Mouse (Mus musculus): ENCODE data around the gene Baz1b. TPM values are rescaled to one million over a fixed set of nuclear protein-coding genes. Genes with fewer than 3 reads are reported as not detected.

The Baz1b gene
- total RNA-seq (2014; rRNA removed; ENCODE audit: low replicate concordance) (21.3 and 30.0 TPM in 2 replicates), polyA plus RNA-seq (2015; fragmentation: Nextera tagmentation; extraction: Ambion mirVana) (11.9 and 13.1 TPM in 2 replicates)

DNA sequence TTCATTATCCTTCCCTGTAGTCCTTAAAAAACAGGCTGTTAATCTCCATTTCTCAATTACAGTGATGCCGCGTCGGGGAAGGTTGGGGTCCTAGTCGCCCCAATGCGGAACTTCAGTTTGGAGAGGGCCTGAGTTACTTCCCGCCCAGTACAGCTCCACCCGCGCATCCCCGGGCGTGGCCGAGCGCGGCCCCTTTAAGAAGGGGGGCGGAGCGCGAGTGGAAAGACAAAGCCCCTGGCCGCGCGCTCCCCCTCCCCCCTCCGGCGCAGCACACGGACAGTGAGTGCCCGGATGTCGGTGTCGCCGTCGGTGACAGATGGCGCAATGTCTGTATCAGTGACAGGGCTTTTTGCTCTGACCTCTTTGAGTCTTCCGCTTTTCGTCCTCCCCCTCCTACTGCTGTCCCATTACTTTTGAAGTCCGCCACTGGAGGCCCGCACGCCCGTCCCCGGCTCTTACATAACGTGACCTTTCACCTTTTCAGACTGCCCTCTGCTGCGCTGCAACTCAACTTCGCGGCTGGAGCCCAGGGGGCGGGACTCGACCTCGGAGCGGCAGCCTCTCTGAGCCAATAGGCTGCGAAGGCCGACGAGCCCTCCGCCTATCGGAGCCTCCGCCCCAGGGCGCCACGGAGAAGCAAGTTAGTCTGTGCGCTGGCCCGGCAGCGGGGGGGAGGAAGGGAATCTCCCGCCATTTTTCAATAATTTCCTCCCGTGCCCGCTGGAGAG, at the start of gene Baz1b:
TSS of gene Baz1b (plus strand) at position 644 of the 728 bp plus-strand sequence.
- peak within 1 kb of the TSS; percentile 72 for H3K4me2 ChIP-seq (ENCODE audit: low read depth, low read length)
- peaks cover 3% of the 10 kb centered on the region; the same call in 1 of the 2 replicates for H3K9me3 ChIP-seq (replicated peaks; ENCODE audit: control insufficient read depth, low read length)
- H3K27me3 ChIP-seq (ENCODE audit: control insufficient read depth, insufficient read depth, low read length): no peaks in the 10 kb centered on the region
- ATAC-seq (ENCODE audit: insufficient read depth, low read depth) (peak; percentile 96), DNase-seq (ENCODE audit: low spot score) (peak; percentile 97)
- WGBS: under 1% methylated on average over 57 of the region's 57 CpGs
- H3K4me1 ChIP-seq (ENCODE audit: control insufficient read depth, insufficient read depth): peaks cover 28% of the 10 kb centered on the region
- H3K36me3 ChIP-seq (replicated peaks; ENCODE audit: control insufficient read depth, insufficient read depth, low read length): peaks cover 15% of the 10 kb centered on the region
- H3K4me3 ChIP-seq (ENCODE audit: low read depth, low read length): peak within 1 kb of the TSS; percentile 96
- TF ChIP-seq EP300 (IDR thresholded peaks at IDR 0.05; ENCODE audit: low read depth) (no peak; the same call in none of the 2 replicates), CTCF (IDR thresholded peaks at IDR 0.05; ENCODE audit: low read depth) (no peak)
- H3K27ac ChIP-seq (ENCODE audit: low read depth): peak within 1 kb of the TSS; percentile 95
- peak within 1 kb of the TSS; percentile 73 for H3K9ac ChIP-seq (replicated peaks; ENCODE audit: low read depth, low read length)

DNA sequence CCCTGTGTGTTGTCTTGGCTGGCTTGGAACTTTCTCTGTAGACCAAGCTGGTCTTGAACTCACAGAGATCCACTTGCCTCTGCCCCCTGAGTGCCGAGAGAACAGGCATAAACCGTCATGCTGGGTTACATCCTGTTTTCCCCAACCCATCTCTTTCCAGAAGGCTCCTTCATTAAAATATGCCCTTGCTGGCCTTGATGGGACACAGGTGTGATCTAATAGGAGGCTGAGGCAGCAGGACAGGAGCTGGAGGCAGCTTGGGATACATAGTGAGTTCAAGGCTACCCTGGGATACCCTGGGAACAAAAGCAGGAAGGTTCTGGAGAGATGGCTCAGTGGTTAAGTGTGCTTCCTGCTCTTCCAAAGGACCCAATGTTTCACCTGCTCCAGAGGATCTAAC, 47.2 kb upstream of the Baz1b start:
- Histone ChIP-seq H3K9ac (replicated peaks; ENCODE audit: low read depth, low read length) (no peak overlapping the region), H3K27ac (ENCODE audit: low read depth) (no peak overlapping the region), H3K9me3 (replicated peaks; ENCODE audit: control insufficient read depth, low read length) (no peaks in the 10 kb centered on the region), H3K4me1 (ENCODE audit: control insufficient read depth, insufficient read depth) (no peaks in the 10 kb centered on the region), H3K4me3 (ENCODE audit: low read depth, low read length) (no peak overlapping the region), H3K36me3 (replicated peaks; ENCODE audit: control insufficient read depth, insufficient read depth, low read length) (no peaks in the 10 kb centered on the region), H3K27me3 (ENCODE audit: control insufficient read depth, insufficient read depth, low read length) (0 out of 2 replicates have a peak, but pooled peaks cover 10% of the 10 kb centered on the region), H3K4me2 (ENCODE audit: low read depth, low read length) (no peak overlapping the region)
- TF ChIP-seq CTCF (IDR thresholded peaks at IDR 0.05; ENCODE audit: low read depth) (no peak), EP300 (IDR thresholded peaks at IDR 0.05; ENCODE audit: low read depth) (no peak)
- WGBS: 57% methylated on average over 2 of the region's 2 CpGs
- no peak for ATAC-seq (ENCODE audit: insufficient read depth, low read depth)
- DNase-seq (ENCODE audit: low spot score): no peak

DNA sequence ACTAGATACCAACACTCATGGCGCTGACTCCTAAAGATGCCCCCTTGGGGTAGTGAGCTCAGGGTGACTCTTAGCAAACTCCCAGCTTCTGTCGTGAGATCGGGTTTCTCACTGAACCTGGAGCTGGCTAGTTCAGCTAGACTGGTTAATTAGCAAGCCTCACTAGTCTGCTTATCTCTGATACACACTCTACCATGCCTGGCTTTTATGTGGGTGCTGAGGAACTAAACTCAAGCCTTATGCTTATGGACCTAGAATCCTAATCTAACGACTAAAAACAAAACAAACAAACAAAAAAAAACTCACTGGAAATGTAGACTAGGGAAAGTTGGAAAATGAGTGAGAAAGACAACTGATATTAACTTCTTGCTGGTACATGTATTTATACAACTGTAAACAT, 42.6 kb upstream of the Baz1b start:
- Histone ChIP-seq H3K27me3 (ENCODE audit: control insufficient read depth, insufficient read depth, low read length) (no peaks in the 10 kb centered on the region), H3K4me1 (ENCODE audit: control insufficient read depth, insufficient read depth) (no peaks in the 10 kb centered on the region), H3K4me3 (ENCODE audit: low read depth, low read length) (no peak overlapping the region), H3K9ac (replicated peaks; ENCODE audit: low read depth, low read length) (no peak overlapping the region), H3K36me3 (replicated peaks; ENCODE audit: control insufficient read depth, insufficient read depth, low read length) (no peaks in the 10 kb centered on the region), H3K4me2 (ENCODE audit: low read depth, low read length) (no peak overlapping the region), H3K27ac (ENCODE audit: low read depth) (no peak overlapping the region), H3K9me3 (replicated peaks; ENCODE audit: control insufficient read depth, low read length) (no peaks in the 10 kb centered on the region)
- TF ChIP-seq CTCF (IDR thresholded peaks at IDR 0.05; ENCODE audit: low read depth): no peak
- no peak for TF ChIP-seq EP300 (IDR thresholded peaks at IDR 0.05; ENCODE audit: low read depth)
- 56% methylated on average over 4 of the region's 4 CpGs for WGBS
- DNase-seq (ENCODE audit: low spot score) (no peak), ATAC-seq (ENCODE audit: insufficient read depth, low read depth) (no peak)

DNA sequence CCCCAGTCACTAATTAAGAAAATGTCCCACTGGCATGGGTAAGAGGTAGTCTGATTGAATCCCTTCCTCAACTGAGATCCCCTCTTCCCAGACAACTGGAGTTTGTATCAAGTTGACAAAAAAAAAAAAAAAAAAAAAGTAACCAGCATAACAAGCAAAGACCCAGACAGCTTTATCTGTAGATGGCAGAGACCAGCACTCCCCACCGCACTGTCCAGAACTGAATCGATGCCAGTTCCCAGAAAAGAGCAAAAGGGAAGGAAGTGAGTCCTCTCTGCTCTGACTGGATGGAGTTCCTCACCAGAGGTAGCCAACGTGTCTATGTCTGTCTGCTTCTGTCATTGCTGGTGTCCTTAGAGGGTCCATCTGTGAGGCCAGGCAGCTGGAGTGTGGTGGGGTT, 41.5 kb upstream of the Baz1b start:
- TF ChIP-seq CTCF (IDR thresholded peaks at IDR 0.05; ENCODE audit: low read depth): no peak
- TF ChIP-seq EP300 (IDR thresholded peaks at IDR 0.05; ENCODE audit: low read depth): no peak
- no peaks in the 10 kb centered on the region for H3K27me3 ChIP-seq (ENCODE audit: control insufficient read depth, insufficient read depth, low read length)
- no peak overlapping the region for H3K9ac ChIP-seq (replicated peaks; ENCODE audit: low read depth, low read length)
- no peaks in the 10 kb centered on the region for H3K36me3 ChIP-seq (replicated peaks; ENCODE audit: control insufficient read depth, insufficient read depth, low read length)
- DNase-seq (ENCODE audit: low spot score) (no peak), ATAC-seq (ENCODE audit: insufficient read depth, low read depth) (no peak)
- no peaks in the 10 kb centered on the region for H3K9me3 ChIP-seq (replicated peaks; ENCODE audit: control insufficient read depth, low read length)
- 0 out of 2 replicates have a peak, but pooled peaks cover 5% of the 10 kb centered on the region for H3K4me1 ChIP-seq (ENCODE audit: control insufficient read depth, insufficient read depth)
- H3K4me2 ChIP-seq (ENCODE audit: low read depth, low read length): no peak overlapping the region
- WGBS: 31% methylated on average over 3 of the region's 3 CpGs
- no peak overlapping the region for H3K4me3 ChIP-seq (ENCODE audit: low read depth, low read length)
- H3K27ac ChIP-seq (ENCODE audit: low read depth): no peak overlapping the region

DNA sequence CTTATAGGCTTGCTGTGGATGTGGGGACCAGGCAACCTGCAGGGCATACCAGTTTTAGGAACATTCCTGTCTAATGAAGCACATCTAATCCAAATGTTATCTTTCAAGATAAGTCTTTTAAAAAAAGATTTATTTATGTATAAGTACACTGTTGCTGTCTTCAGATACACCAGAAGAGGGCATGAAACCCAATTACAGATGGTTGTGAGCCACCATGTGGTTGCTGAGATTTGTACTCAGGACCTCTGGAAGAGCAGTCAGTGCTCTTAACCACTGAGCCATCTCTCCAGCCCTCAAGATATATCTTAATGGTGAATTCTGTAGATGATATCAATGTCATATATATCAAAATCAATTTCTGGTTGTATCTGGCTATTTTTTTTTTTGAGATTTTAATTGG, 41.1 kb upstream of the Baz1b start:
- Histone ChIP-seq H3K27ac (ENCODE audit: low read depth) (no peak overlapping the region), H3K9ac (replicated peaks; ENCODE audit: low read depth, low read length) (no peak overlapping the region), H3K4me2 (ENCODE audit: low read depth, low read length) (no peak overlapping the region), H3K36me3 (replicated peaks; ENCODE audit: control insufficient read depth, insufficient read depth, low read length) (no peaks in the 10 kb centered on the region), H3K4me1 (ENCODE audit: control insufficient read depth, insufficient read depth) (peaks cover 7% of the 10 kb centered on the region; the same call in 1 of the 2 replicates), H3K4me3 (ENCODE audit: low read depth, low read length) (no peak overlapping the region), H3K9me3 (replicated peaks; ENCODE audit: control insufficient read depth, low read length) (no peaks in the 10 kb centered on the region), H3K27me3 (ENCODE audit: control insufficient read depth, insufficient read depth, low read length) (no peaks in the 10 kb centered on the region)
- DNase-seq (ENCODE audit: low spot score): no peak
- no peak for TF ChIP-seq EP300 (IDR thresholded peaks at IDR 0.05; ENCODE audit: low read depth)
- no peak for TF ChIP-seq CTCF (IDR thresholded peaks at IDR 0.05; ENCODE audit: low read depth)
- ATAC-seq (ENCODE audit: insufficient read depth, low read depth): no peak
